Mouse (Mus musculus): ENCODE results near the gene Rnd2.

- TF ChIP-seq CTCF (IDR thresholded peaks at IDR 0.05; ENCODE audit: low read depth, low read length) = no peak
- no peak for TF ChIP-seq POLR2A (IDR thresholded peaks at IDR 0.05; ENCODE audit: borderline replicate concordance, low read depth, low read length)
Measured at GRCm38 (mm10) chr11:101448899-101449298, 15.9 kb upstream of the Rnd2 start.

Measured in bone marrow macrophage, adult 2 months (primary cell).